Mouse (Mus musculus) heart, embryonic 10.5 days (tissue): ENCODE data around the gene Cyren. TPM values are rescaled to one million over a fixed set of nuclear protein-coding genes. Genes with fewer than 3 reads are reported as not detected.

Source experiments
- DNase-seq: peaks from one replicate; pipeline ENCODE4 v3.0.0-alpha.2; 2017; ENCODE audit warnings: low spot score
- H3K27ac ChIP-seq: fragments of 300-500 bp; sonication (generic); 2 replicates; pipeline ENCODE4 v1.5.1; 2016; ENCODE audit warnings: mild to moderate bottlenecking
- H3K27me3 ChIP-seq: fragments of 300-500 bp; sonication (generic); 2 replicates; pipeline ENCODE4 v1.6.1; 2016; ENCODE audit warnings: mild to moderate bottlenecking; ENCODE audit not compliant: poor library complexity, insufficient read depth, severe bottlenecking
- H3K36me3 ChIP-seq: fragments of 300-500 bp; sonication (generic); 2 replicates; pipeline ENCODE4 v1.6.1; 2016; ENCODE audit warnings: mild to moderate bottlenecking, moderate library complexity
- H3K4me1 ChIP-seq: fragments of 300-500 bp; sonication (generic); 2 replicates; pipeline ENCODE4 v1.6.1; 2016; ENCODE audit warnings: mild to moderate bottlenecking
- H3K4me3 ChIP-seq: fragments of 300-500 bp; sonication (generic); 2 replicates; pipeline ENCODE4 v1.5.1; 2016; ENCODE audit warnings: mild to moderate bottlenecking, moderate library complexity
- H3K9me3 ChIP-seq: fragments of 300-500 bp; sonication (generic); 2 replicates; pipeline ENCODE4 v1.6.1; 2016; ENCODE audit warnings: mild to moderate bottlenecking, moderate library complexity
- WGBS: fragments of 180-500 bp; shearing (Covaris S2); methylation state at CpG from one replicate; pipeline ENCODE4 v1.1.7; 2016; 5-methylcytosine and 5-hydroxymethylcytosine counted together
- polyA plus RNA-seq: library from polyadenylated mRNA; unstranded; fragments of >200 nt; fragmentation: Nextera tagmentation; extraction: Ambion mirVana; gene quantifications from 2 replicates; pipeline ENCODE4 v1.2.1, GENCODE M21; 2016

Gene Cyren
- polyA plus RNA-seq, 1 experiment from 2014 or later: 16.5 TPM

- Histone ChIP-seq H3K4me1 (peaks cover 25% of the 10 kb centered on the region), H3K27me3 (no peaks in the 10 kb centered on the region), H3K27ac (no peak overlapping the region), H3K9me3 (no peaks in the 10 kb centered on the region), H3K36me3 (peaks cover 91% of the 10 kb centered on the region), H3K4me3 (no peak overlapping the region)
- 62% methylated on average over 4 of the region's 4 CpGs for WGBS
- DNase-seq: no peak
Observed at GRCm38 (mm10) chr6:34889185-34889584, 11.3 kb upstream of the Cyren start.

- Histone ChIP-seq H3K4me3 (no peak overlapping the region), H3K4me1 (peaks cover 25% of the 10 kb centered on the region), H3K27ac (peak overlapping the region; percentile 59; the same call in 1 of the 2 replicates), H3K36me3 (peaks cover 87% of the 10 kb centered on the region), H3K27me3 (no peaks in the 10 kb centered on the region), H3K9me3 (no peaks in the 10 kb centered on the region)
- 75% methylated on average over 6 of the region's 6 CpGs for WGBS
- no peak for DNase-seq
Observed at GRCm38 (mm10) chr6:34887131-34887850, 9.4 kb upstream of the Cyren start.

- no peak for DNase-seq
- WGBS: 81% methylated on average over 7 of the region's 7 CpGs
- H3K4me1 ChIP-seq: peaks cover 21% of the 10 kb centered on the region
- H3K9me3 ChIP-seq: no peaks in the 10 kb centered on the region
- peaks cover 84% of the 10 kb centered on the region for H3K36me3 ChIP-seq
- no peaks in the 10 kb centered on the region for H3K27me3 ChIP-seq
- H3K4me3 ChIP-seq: no peak overlapping the region
- no peak overlapping the region for H3K27ac ChIP-seq
Observed at GRCm38 (mm10) chr6:34884724-34885123, 6.9 kb upstream of the Cyren start.

GRCm38 (mm10) chr6:34879911-34880475, 2.1 kb upstream of the Cyren start:
- no peak overlapping the region for H3K4me3 ChIP-seq
- H3K27ac ChIP-seq: no peak overlapping the region
- no peaks in the 10 kb centered on the region for H3K9me3 ChIP-seq
- no peak for DNase-seq
- no peaks in the 10 kb centered on the region for H3K27me3 ChIP-seq
- H3K36me3 ChIP-seq: peaks cover 45% of the 10 kb centered on the region
- WGBS: 59% methylated on average over 6 of the region's 6 CpGs
- peaks cover 34% of the 10 kb centered on the region for H3K4me1 ChIP-seq

- H3K4me1 ChIP-seq: peaks cover 42% of the 10 kb centered on the region
- no peak for DNase-seq
- peaks cover 37% of the 10 kb centered on the region for H3K36me3 ChIP-seq
- H3K4me3 ChIP-seq: no peak overlapping the region
- 88% methylated on average over 16 of the region's 16 CpGs for WGBS
- H3K27me3 ChIP-seq: no peaks in the 10 kb centered on the region
- no peak overlapping the region for H3K27ac ChIP-seq
- H3K9me3 ChIP-seq: no peaks in the 10 kb centered on the region
Observed at GRCm38 (mm10) chr6:34879101-34879740, 1.4 kb upstream of the Cyren start.

- peaks cover 51% of the 10 kb centered on the region for H3K4me1 ChIP-seq
- H3K36me3 ChIP-seq: peaks cover 25% of the 10 kb centered on the region
- peak overlapping the region; percentile 78 for H3K4me3 ChIP-seq
- DNase-seq: peak; percentile 78
- peak overlapping the region; percentile 96 for H3K27ac ChIP-seq
- no peaks in the 10 kb centered on the region for H3K9me3 ChIP-seq
- no peaks in the 10 kb centered on the region for H3K27me3 ChIP-seq
- WGBS: 26% methylated on average over 2 of the region's 2 CpGs
Observed at GRCm38 (mm10) chr6:34876835-34877156, 1.1 kb downstream of the Cyren start.

GRCm38 (mm10) chr6:34875966-34876834, 1.7 kb downstream of the Cyren start:
- peak overlapping the region; percentile 78; the same call in 1 of the 2 replicates for H3K4me3 ChIP-seq
- H3K9me3 ChIP-seq: no peaks in the 10 kb centered on the region
- WGBS: 21% methylated on average over 12 of the region's 12 CpGs
- no peak for DNase-seq
- H3K27ac ChIP-seq: peak overlapping the region; percentile 96
- H3K4me1 ChIP-seq: peaks cover 52% of the 10 kb centered on the region
- no peaks in the 10 kb centered on the region for H3K27me3 ChIP-seq
- peaks cover 22% of the 10 kb centered on the region for H3K36me3 ChIP-seq

- Histone ChIP-seq H3K4me3 (no peak overlapping the region), H3K4me1 (peaks cover 59% of the 10 kb centered on the region), H3K9me3 (no peaks in the 10 kb centered on the region), H3K27me3 (no peaks in the 10 kb centered on the region), H3K36me3 (peaks cover 13% of the 10 kb centered on the region), H3K27ac (peak overlapping the region; percentile 96)
- DNase-seq: no peak
- WGBS: 79% methylated on average over 15 of the region's 15 CpGs
Observed at GRCm38 (mm10) chr6:34875268-34875761, 2.5 kb downstream of the Cyren start.

- Histone ChIP-seq H3K27me3 (no peaks in the 10 kb centered on the region), H3K36me3 (peaks cover 4% of the 10 kb centered on the region), H3K4me1 (peaks cover 69% of the 10 kb centered on the region), H3K4me3 (no peak overlapping the region), H3K9me3 (no peaks in the 10 kb centered on the region), H3K27ac (peak overlapping the region; percentile 96)
- 36% methylated on average over 21 of the region's 21 CpGs for WGBS
- no peak for DNase-seq
Observed at GRCm38 (mm10) chr6:34874101-34874921, 3.5 kb downstream of the Cyren start.

- Histone ChIP-seq H3K4me3 (no peak overlapping the region), H3K36me3 (peaks cover 4% of the 10 kb centered on the region), H3K27me3 (no peaks in the 10 kb centered on the region), H3K27ac (peak overlapping the region; percentile 45; the same call in 1 of the 2 replicates), H3K9me3 (no peaks in the 10 kb centered on the region), H3K4me1 (peaks cover 70% of the 10 kb centered on the region)
- 86% methylated on average over 10 of the region's 10 CpGs for whole genome bisulfite sequencing
- DNase-seq: no peak
Observed at GRCm38 (mm10) chr6:34872871-34873270, 5.0 kb downstream of the Cyren start.

- no peak for DNase-seq
- Histone ChIP-seq H3K36me3 (peaks cover 4% of the 10 kb centered on the region), H3K4me3 (no peak overlapping the region), H3K4me1 (peaks cover 68% of the 10 kb centered on the region), H3K9me3 (no peaks in the 10 kb centered on the region), H3K27ac (peak overlapping the region; percentile 45; the same call in 1 of the 2 replicates), H3K27me3 (no peaks in the 10 kb centered on the region)
- 92% methylated on average over 7 of the region's 7 CpGs for WGBS
Observed at GRCm38 (mm10) chr6:34871929-34872328, 5.9 kb downstream of the Cyren start.

- H3K27me3 ChIP-seq: no peaks in the 10 kb centered on the region
- H3K4me1 ChIP-seq: peaks cover 66% of the 10 kb centered on the region
- peaks cover 4% of the 10 kb centered on the region for H3K36me3 ChIP-seq
- H3K4me3 ChIP-seq: no peak overlapping the region
- no peak for DNase-seq
- H3K9me3 ChIP-seq: no peaks in the 10 kb centered on the region
- WGBS: 83% methylated on average over 5 of the region's 5 CpGs
- peak overlapping the region; percentile 73; the same call in 1 of the 2 replicates for H3K27ac ChIP-seq
Observed at GRCm38 (mm10) chr6:34870724-34871123, 7.1 kb downstream of the Cyren start.
